Mouse (Mus musculus): Measurements from ENCODE around the gene Slc7a4. TPM values are rescaled to one million over a fixed set of nuclear protein-coding genes. Genes with fewer than 3 reads are reported as not detected.
"Not testable (repeated sequence)": the region's sequence is repeated elsewhere in the genome, so short reads cannot be mapped to it uniquely, and the experiment has no call there.

Gene Slc7a4
- polyA plus RNA-seq (2015; fragmentation: Nextera tagmentation; extraction: Ambion mirVana), result 29.3 and 32.0 TPM in 2 replicates

GRCm38 (mm10) chr16:17583064-17583463 is at the start of gene Slc7a4:
Gene Slc7a4 (minus strand): TSS chr16:17583214.
- no peaks in the 10 kb centered on the region for H3K4me1 ChIP-seq
- H3K9me3 ChIP-seq, result no peaks in the 10 kb centered on the region
- no peak for ATAC-seq (replicated peaks)
- H3K27me3 ChIP-seq, result no peaks in the 10 kb centered on the region
- 10% methylated on average over 8 of the region's 8 CpGs for WGBS
- no peak within 1 kb of the TSS for H3K27ac ChIP-seq (replicated peaks)
- no peak within 1 kb of the TSS for H3K4me2 ChIP-seq (replicated peaks)
- H3K36me3 ChIP-seq, result no peaks in the 10 kb centered on the region
- no peak within 1 kb of the TSS for H3K4me3 ChIP-seq
- no peak within 1 kb of the TSS for H3K9ac ChIP-seq (replicated peaks)

DNA sequence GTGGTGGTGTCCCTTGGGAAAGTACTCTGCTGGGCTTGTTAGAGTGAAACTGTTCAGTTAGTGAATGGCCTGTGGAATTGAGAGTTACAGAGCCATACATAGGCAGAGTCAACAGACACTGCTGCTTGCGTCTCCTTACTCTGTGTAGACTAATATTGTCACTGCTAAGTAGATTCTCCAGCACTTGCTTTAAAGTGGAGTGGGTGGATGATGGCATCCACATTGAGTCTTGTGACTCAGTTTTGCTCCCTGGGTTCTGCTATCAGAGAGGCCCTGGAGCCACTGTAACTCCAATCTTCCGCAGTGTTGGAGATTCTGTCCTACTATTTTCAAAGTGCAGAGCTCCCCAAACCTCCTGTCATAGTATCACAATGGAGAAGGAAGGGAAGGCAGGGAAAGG is 49.6 kb upstream of the Slc7a4 start:
- WGBS, result 98% methylated on average over 2 of the region's 2 CpGs
- no peak overlapping the region for H3K4me3 ChIP-seq
- no peak for ATAC-seq (replicated peaks)
- no peaks in the 10 kb centered on the region for H3K27me3 ChIP-seq
- H3K4me2 ChIP-seq (replicated peaks), result no peak overlapping the region
- H3K27ac ChIP-seq (replicated peaks), result no peak overlapping the region
- no peaks in the 10 kb centered on the region for H3K9me3 ChIP-seq
- H3K9ac ChIP-seq (replicated peaks), result no peak overlapping the region
- no peaks in the 10 kb centered on the region for H3K4me1 ChIP-seq
- peaks cover 57% of the 10 kb centered on the region for H3K36me3 ChIP-seq

DNA sequence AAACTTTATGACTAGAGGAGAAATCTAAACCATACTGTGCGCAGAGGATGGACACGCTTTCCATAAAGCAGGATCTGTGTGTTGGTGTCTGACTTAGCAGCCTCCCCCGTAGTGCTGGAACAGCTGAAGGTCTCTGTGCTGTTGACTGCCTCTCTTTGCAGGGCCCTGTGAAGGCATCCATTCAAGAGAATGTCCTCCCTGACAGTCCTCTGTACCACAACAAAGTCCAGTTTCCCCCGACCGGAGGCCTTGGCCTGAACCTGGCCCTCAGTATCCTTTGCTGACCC is 43.2 kb upstream of the Slc7a4 start:
- ATAC-seq (replicated peaks), result no peak
- H3K36me3 ChIP-seq, result peaks cover 71% of the 10 kb centered on the region
- H3K4me1 ChIP-seq, result no peaks in the 10 kb centered on the region
- no peak overlapping the region for H3K27ac ChIP-seq (replicated peaks)
- WGBS, result 97% methylated on average over 5 of the region's 5 CpGs
- no peaks in the 10 kb centered on the region for H3K27me3 ChIP-seq
- H3K4me2 ChIP-seq (replicated peaks), result no peak overlapping the region
- H3K9me3 ChIP-seq, result no peaks in the 10 kb centered on the region
- no peak overlapping the region for H3K9ac ChIP-seq (replicated peaks)
- H3K4me3 ChIP-seq, result no peak overlapping the region

DNA sequence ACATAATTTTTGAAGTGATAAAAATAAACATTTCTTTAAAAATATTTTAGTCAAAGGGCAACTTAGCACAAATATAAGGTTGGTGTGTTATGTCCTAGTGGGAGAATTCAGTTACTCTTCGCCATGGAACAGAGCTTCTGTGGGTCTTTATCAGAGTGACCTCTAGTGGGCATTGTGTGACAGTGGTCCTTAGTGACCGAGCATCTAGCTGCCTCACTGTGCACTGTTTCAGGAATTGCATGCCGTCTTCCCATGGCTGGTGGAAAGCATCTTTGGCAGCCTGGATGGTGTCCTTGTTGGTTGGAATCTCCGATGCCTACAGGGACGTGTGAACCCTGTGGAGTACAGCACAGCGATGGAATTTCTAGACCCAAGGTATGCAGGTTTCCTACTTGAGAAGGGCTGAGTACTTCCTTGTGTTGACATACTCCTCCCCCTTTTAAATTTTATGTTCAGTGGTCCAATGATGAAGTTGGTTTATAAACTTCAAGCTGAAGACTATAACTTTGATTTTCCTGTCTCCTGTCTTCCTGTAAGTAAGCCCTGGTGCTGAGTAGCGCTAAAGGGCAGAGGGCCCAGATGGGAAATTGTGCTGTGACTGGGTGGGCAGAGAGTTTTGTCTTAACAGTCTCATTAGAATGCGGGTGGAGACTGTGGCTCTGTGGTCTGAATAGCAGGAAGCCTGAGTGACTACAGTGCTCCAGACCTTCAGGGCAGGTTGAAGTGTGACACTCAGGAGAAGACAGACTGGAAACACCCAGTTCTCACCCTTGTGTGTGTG is 42.7 kb upstream of the Slc7a4 start:
- no peaks in the 10 kb centered on the region for H3K9me3 ChIP-seq
- ATAC-seq (replicated peaks), result no peak
- H3K4me1 ChIP-seq, result peaks cover 1% of the 10 kb centered on the region; the same call in 1 of the 2 replicates
- H3K36me3 ChIP-seq, result peaks cover 68% of the 10 kb centered on the region
- H3K4me3 ChIP-seq, result no peak overlapping the region
- H3K27ac ChIP-seq (replicated peaks), result no peak overlapping the region
- no peak overlapping the region for H3K4me2 ChIP-seq (replicated peaks)
- H3K9ac ChIP-seq (replicated peaks), result no peak overlapping the region
- H3K27me3 ChIP-seq, result no peaks in the 10 kb centered on the region
- WGBS, result 69% methylated on average over 8 of the region's 8 CpGs

GRCm38 (mm10) chr16:17621936-17622335 is 38.9 kb upstream of the Slc7a4 start:
- Histone ChIP-seq H3K27me3 (no peaks in the 10 kb centered on the region), H3K4me1 (peaks cover 21% of the 10 kb centered on the region), H3K4me3 (no peak overlapping the region), H3K4me2 (replicated peaks) (no peak overlapping the region), H3K36me3 (peaks cover 32% of the 10 kb centered on the region), H3K9ac (replicated peaks) (no peak overlapping the region), H3K27ac (replicated peaks) (no peak overlapping the region), H3K9me3 (no peaks in the 10 kb centered on the region)
- ATAC-seq (replicated peaks), result no peak
- 97% methylated on average over 1 of the region's 1 CpGs for WGBS

- Histone ChIP-seq H3K27ac (replicated peaks) (peak within 1 kb of the TSS; percentile 54), H3K4me1 (peaks cover 21% of the 10 kb centered on the region), H3K4me3 (peak within 1 kb of the TSS; percentile 76), H3K9me3 (no peaks in the 10 kb centered on the region), H3K27me3 (no peaks in the 10 kb centered on the region), H3K9ac (replicated peaks) (peak within 1 kb of the TSS; percentile 84), H3K36me3 (peaks cover 19% of the 10 kb centered on the region), H3K4me2 (replicated peaks) (peak within 1 kb of the TSS; percentile 55)
- 2% methylated on average over 60 of the region's 60 CpGs for WGBS
- peak; percentile 87 for ATAC-seq (replicated peaks)
These were observed 36.4 kb upstream of the Slc7a4 start, which contains the start of gene Smpd4 for GRCm38 (mm10) chr16:17619198-17620105. Gene Smpd4 (plus strand): TSS chr16:17619354.

- whole genome bisulfite sequencing, result 17% methylated on average over 13 of the region's 13 CpGs
- H3K9me3 ChIP-seq, result no peaks in the 10 kb centered on the region
- H3K4me2 ChIP-seq (replicated peaks), result 0 out of 2 replicates have a peak overlapping the region, but pooled peaks have one; percentile 6
- peaks cover 21% of the 10 kb centered on the region for H3K4me1 ChIP-seq
- H3K9ac ChIP-seq (replicated peaks), result no peak overlapping the region
- H3K4me3 ChIP-seq, result no peak overlapping the region
- H3K36me3 ChIP-seq, result peaks cover 16% of the 10 kb centered on the region
- ATAC-seq (replicated peaks), result peak; percentile 57; the same call in 1 of the 2 replicates
- no peak overlapping the region for H3K27ac ChIP-seq (replicated peaks)
- H3K27me3 ChIP-seq, result no peaks in the 10 kb centered on the region
These were observed 35.0 kb upstream of the Slc7a4 start for GRCm38 (mm10) chr16:17617922-17618565.

DNA sequence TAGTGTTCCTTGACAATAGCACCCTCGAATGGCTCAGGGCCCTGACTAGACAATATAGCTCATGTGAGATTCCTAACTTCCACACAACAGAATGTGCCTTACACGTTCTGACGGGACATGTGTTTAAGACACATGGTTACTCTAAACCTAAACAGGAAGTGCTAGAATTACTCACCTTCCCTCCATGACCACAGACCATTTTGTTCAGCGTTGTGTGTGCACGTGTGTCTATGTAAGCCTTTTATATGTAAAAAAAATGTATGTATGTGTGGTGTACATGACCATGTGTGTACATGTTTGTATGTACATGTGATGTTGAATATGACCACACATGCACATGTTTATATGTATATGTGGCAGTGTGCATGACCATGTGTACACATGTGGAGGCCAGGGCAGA is 33.2 kb upstream of the Slc7a4 start:
- 90% methylated on average over 5 of the region's 5 CpGs for WGBS
- peaks cover 21% of the 10 kb centered on the region for H3K4me1 ChIP-seq
- ATAC-seq (replicated peaks), result no peak
- H3K9ac ChIP-seq (replicated peaks), result no peak overlapping the region
- H3K9me3 ChIP-seq, result no peaks in the 10 kb centered on the region
- H3K27me3 ChIP-seq, result no peaks in the 10 kb centered on the region
- H3K4me2 ChIP-seq (replicated peaks), result no peak overlapping the region
- H3K27ac ChIP-seq (replicated peaks), result no peak overlapping the region
- H3K36me3 ChIP-seq, result no peaks in the 10 kb centered on the region
- no peak overlapping the region for H3K4me3 ChIP-seq

GRCm38 (mm10) chr16:17614740-17615139 is 31.7 kb upstream of the Slc7a4 start:
- not testable (repeated sequence) for H3K9me3 ChIP-seq; H3K4me3 ChIP-seq; H3K9ac ChIP-seq (replicated peaks); H3K27ac ChIP-seq (replicated peaks); ATAC-seq (replicated peaks); H3K27me3 ChIP-seq; H3K36me3 ChIP-seq; H3K4me2 ChIP-seq (replicated peaks)
- peaks cover 10% of the 10 kb centered on the region for H3K4me1 ChIP-seq
- 93% methylated on average over 6 of the region's 6 CpGs for WGBS

GRCm38 (mm10) chr16:17611383-17611782 is 28.4 kb upstream of the Slc7a4 start:
- H3K4me2 ChIP-seq (replicated peaks), result no peak overlapping the region
- no peak overlapping the region for H3K4me3 ChIP-seq
- no peaks in the 10 kb centered on the region for H3K9me3 ChIP-seq
- H3K9ac ChIP-seq (replicated peaks), result no peak overlapping the region
- no peaks in the 10 kb centered on the region for H3K4me1 ChIP-seq
- H3K27ac ChIP-seq (replicated peaks), result no peak overlapping the region
- no peaks in the 10 kb centered on the region for H3K36me3 ChIP-seq
- H3K27me3 ChIP-seq, result no peaks in the 10 kb centered on the region
- ATAC-seq (replicated peaks), result no peak
- 70% methylated on average over 4 of the region's 4 CpGs for WGBS

DNA sequence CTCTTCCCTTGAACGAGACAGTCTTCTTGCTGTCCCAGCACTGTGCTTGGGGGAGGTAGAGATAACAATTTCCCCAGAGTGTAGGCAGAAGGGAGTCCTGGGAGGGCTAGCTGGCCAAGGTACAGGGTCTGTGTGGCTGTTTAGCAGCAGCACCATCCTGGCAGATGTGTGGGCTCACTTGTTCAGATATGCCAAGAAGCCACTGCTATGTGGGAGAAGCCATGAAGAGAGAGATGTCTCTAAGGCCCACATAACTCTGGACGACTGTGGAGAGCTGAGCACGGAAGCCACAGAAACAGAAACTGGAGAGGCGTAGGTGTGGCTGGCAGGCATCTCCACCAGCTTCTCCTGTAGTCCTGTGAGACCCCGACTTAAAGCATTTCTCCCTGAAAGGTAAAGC is 22.7 kb upstream of the Slc7a4 start:
- no peak for ATAC-seq (replicated peaks)
- Histone ChIP-seq H3K36me3 (no peaks in the 10 kb centered on the region), H3K4me3 (no peak overlapping the region), H3K4me2 (replicated peaks) (no peak overlapping the region), H3K9ac (replicated peaks) (no peak overlapping the region), H3K9me3 (no peaks in the 10 kb centered on the region), H3K4me1 (no peaks in the 10 kb centered on the region), H3K27me3 (no peaks in the 10 kb centered on the region), H3K27ac (replicated peaks) (no peak overlapping the region)
- WGBS, result 76% methylated on average over 5 of the region's 5 CpGs

GRCm38 (mm10) chr16:17604941-17605340 is 21.9 kb upstream of the Slc7a4 start:
- Histone ChIP-seq H3K4me3 (no peak overlapping the region), H3K9ac (replicated peaks) (no peak overlapping the region), H3K36me3 (no peaks in the 10 kb centered on the region), H3K9me3 (no peaks in the 10 kb centered on the region), H3K27me3 (no peaks in the 10 kb centered on the region), H3K4me2 (replicated peaks) (no peak overlapping the region), H3K27ac (replicated peaks) (no peak overlapping the region), H3K4me1 (no peaks in the 10 kb centered on the region)
- no peak for ATAC-seq (replicated peaks)
- WGBS, result 41% methylated on average over 4 of the region's 4 CpGs

Measured in forebrain, embryonic 15.5 days (tissue).